Mouse (Mus musculus) layer of hippocampus, adult 2 months (tissue): ENCODE results near the gene Hbq1b. TPM values are rescaled to one million over a fixed set of nuclear protein-coding genes. Genes with fewer than 3 reads are reported as not detected.
"Not testable (repeated sequence)": the region's sequence is repeated elsewhere in the genome, so short reads cannot be mapped to it uniquely, and the experiment has no call there.

Experiments
- DNase-seq, 2 experiments: peaks; one replicate each; pipeline ENCODE4 v3.0.0; 2022; ENCODE audit warnings: low spot score in 2 of 2
- H3K27ac ChIP-seq: fragments of 200-600 bp; 2 replicates; pipeline ENCODE4 v1.8.1; 2022
- H3K4me3 ChIP-seq: fragments of 200-600 bp; 2 replicates; pipeline ENCODE4 v1.8.1; 2022; ENCODE audit warnings: mild to moderate bottlenecking
- CTCF ChIP-seq: fragments of 200-600 bp; conservative IDR thresholded peaks from 2 replicates; pipeline ENCODE4 v1.8.1; 2022; ENCODE audit warnings: antibody characterized with exemption, mild to moderate bottlenecking, moderate library complexity
- long read RNA-seq, 2 experiments: library from polyadenylated mRNA; stranded (forward); transcript quantifications; one replicate each; pipeline ENCODE4 v2.0.0; 2021; ENCODE audit warnings: borderline mapping rate in 2 of 2
- total RNA-seq, 2 experiments: library from RNA; stranded (reverse); gene quantifications; 2 replicates each; pipeline ENCODE4 v1.2.3; 2021

Gene Hbq1b
- total RNA-seq: 1 to 10 TPM; 1.0 to 1.7 TPM
- long read RNA-seq, experiment 1: 0 reads
- long read RNA-seq, experiment 2, partial matches to known transcripts: 0 of 1 reads
- long read RNA-seq, experiment 2, other reads (novel, unspliced or antisense): 1 of 1 reads

- peak; percentile 85 for TF ChIP-seq CTCF
- H3K4me3 ChIP-seq: peak within 1 kb of the TSS; percentile 53
- DNase-seq: peak; percentile 76 to 80
- not testable (repeated sequence) for H3K27ac ChIP-seq
These were observed at the start of gene Hbq1b for GRCm38 (mm10) chr11:32286695-32287492. Gene Hbq1b, plus strand, starts transcription at chr11:32286965.

GRCm38 (mm10) chr11:32237411-32237795 is 49.4 kb upstream of the Hbq1b start:
- Histone ChIP-seq H3K27ac (peak overlapping the region; percentile 82), H3K4me3 (no peak overlapping the region)
- no peak for DNase-seq
- TF ChIP-seq CTCF: no peak

- peak; percentile 100 for TF ChIP-seq CTCF
- Histone ChIP-seq H3K27ac (peak overlapping the region; percentile 82), H3K4me3 (no peak overlapping the region)
- peak; percentile 59 to 81 for DNase-seq
These were observed 48.5 kb upstream of the Hbq1b start for GRCm38 (mm10) chr11:32238093-32238860.

GRCm38 (mm10) chr11:32241391-32241790 is 45.4 kb upstream of the Hbq1b start:
- DNase-seq: no peak
- TF ChIP-seq CTCF: no peak
- H3K27ac ChIP-seq: no peak overlapping the region
- H3K4me3 ChIP-seq: no peak overlapping the region

GRCm38 (mm10) chr11:32242209-32242608 is 44.6 kb upstream of the Hbq1b start:
- Histone ChIP-seq H3K4me3 (no peak overlapping the region), H3K27ac (no peak overlapping the region; the same call in 1 of the 2 replicates)
- no peak for TF ChIP-seq CTCF
- no peak for DNase-seq

GRCm38 (mm10) chr11:32243205-32243955 is 43.4 kb upstream of the Hbq1b start:
- peak overlapping the region; percentile 66 for H3K27ac ChIP-seq
- TF ChIP-seq CTCF: no peak
- no peak overlapping the region for H3K4me3 ChIP-seq
- no peak for DNase-seq

- Histone ChIP-seq H3K27ac (peak overlapping the region; percentile 66), H3K4me3 (no peak overlapping the region)
- no peak for TF ChIP-seq CTCF
- DNase-seq: no peak
These were observed 42.7 kb upstream of the Hbq1b start for GRCm38 (mm10) chr11:32244064-32244463.

GRCm38 (mm10) chr11:32244617-32245016 is 42.1 kb upstream of the Hbq1b start:
- no peak for DNase-seq
- TF ChIP-seq CTCF: no peak
- Histone ChIP-seq H3K4me3 (no peak overlapping the region), H3K27ac (peak overlapping the region; percentile 66)

- no peak for DNase-seq
- TF ChIP-seq CTCF: no peak
- no peak overlapping the region; the same call in 1 of the 2 replicates for H3K27ac ChIP-seq
- H3K4me3 ChIP-seq: no peak overlapping the region
These were observed 41.2 kb upstream of the Hbq1b start for GRCm38 (mm10) chr11:32245614-32246013.

GRCm38 (mm10) chr11:32247068-32247467 is 39.7 kb upstream of the Hbq1b start:
- no peak overlapping the region for H3K4me3 ChIP-seq
- no peak for DNase-seq
- no peak overlapping the region for H3K27ac ChIP-seq
- peak; percentile 64 for TF ChIP-seq CTCF

GRCm38 (mm10) chr11:32248350-32248749 is 38.4 kb upstream of the Hbq1b start:
- TF ChIP-seq CTCF: no peak; the same call in 1 of the 2 replicates
- peak overlapping the region; percentile 15; the same call in 1 of the 2 replicates for H3K27ac ChIP-seq
- DNase-seq: peak in 1 of 2 experiments; percentile 61

More at GRCm38 (mm10) chr11:32248350-32248749, 38.4 kb upstream of the Hbq1b start:
- H3K4me3 ChIP-seq: no peak overlapping the region
